Comparison of ENCODE assay signal across 12 mouse cellular contexts in genomic region chr14:120349332-120349731, GRCm38 (mm10).
"Had no signal": no experiment of that assay in that cellular context is flagged by ENCODE, and none has a peak within 500 bp of the region (broad histone marks: within the 10 kb centered on the region; RNA-seq: fewer than 3 reads in every experiment).

No protein-coding gene starts in this region.

- H3K4me3 ChIP-seq: left cerebral cortex, adult 2 months; limb, embryonic 10.5 days; liver, embryonic 15.5 days; midbrain, embryonic 15.5 days; neural tube, embryonic 13.5 days had no signal

- H3K27ac ChIP-seq: left cerebral cortex, adult 2 months; limb, embryonic 10.5 days; liver, embryonic 15.5 days; midbrain, embryonic 15.5 days; neural tube, embryonic 13.5 days had no signal

- DNase-seq: kidney, postnatal 25 days; lung, adult 2 months; lung, postnatal 36 days; right cerebral cortex, postnatal 14 days; thymus, postnatal 36 days had no signal

- H3K9me3 ChIP-seq: liver, embryonic 15.5 days; midbrain, embryonic 15.5 days had no signal

- H3K9ac ChIP-seq: liver, embryonic 15.5 days; midbrain, embryonic 15.5 days; neural tube, embryonic 13.5 days had no signal

- H3K27me3 ChIP-seq: liver, embryonic 15.5 days; midbrain, embryonic 15.5 days; neural tube, embryonic 13.5 days had no signal

- ATAC-seq: lung, postnatal 0 days; midbrain, embryonic 15.5 days had no signal

- H3K36me3 ChIP-seq: liver, embryonic 15.5 days; midbrain, embryonic 15.5 days had no signal

- H3K4me2 ChIP-seq: liver, embryonic 11.5 days; liver, embryonic 15.5 days; midbrain, embryonic 15.5 days; neural tube, embryonic 13.5 days had no signal
